ENCODE assay signal across 25 mouse cellular contexts in the genomic region with DNA sequence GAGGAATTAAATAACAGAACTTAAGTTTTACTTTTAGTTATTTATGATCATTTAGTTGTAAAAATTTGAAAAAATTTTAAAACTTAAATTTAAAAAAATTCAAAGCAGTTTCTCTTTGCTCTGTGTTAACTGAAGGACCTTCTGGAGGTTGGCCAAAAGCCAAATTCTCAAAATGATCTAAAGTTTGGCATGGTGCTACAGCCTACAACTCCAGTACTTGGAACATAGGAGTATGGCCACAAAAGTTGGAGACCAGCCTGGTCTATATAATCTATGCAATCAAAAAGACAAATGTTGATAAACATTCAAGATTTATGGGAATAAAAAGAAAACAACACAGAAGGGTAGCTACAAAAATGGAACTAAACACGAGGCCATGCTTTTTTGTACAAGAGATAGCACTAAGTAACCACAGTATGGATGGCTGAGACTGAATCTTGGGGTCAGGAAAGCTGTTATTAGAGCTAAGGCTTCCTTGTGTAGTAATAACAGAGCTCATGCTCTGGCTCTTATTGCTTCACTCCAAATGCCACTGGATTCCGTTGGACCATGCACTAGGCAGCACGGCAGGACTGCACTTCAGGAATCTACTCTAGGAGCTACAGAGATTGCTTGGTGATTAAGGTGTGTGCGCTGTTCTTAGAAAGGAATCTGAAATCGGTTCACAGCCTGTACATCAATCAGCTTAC. TPM values are rescaled to one million over a fixed set of nuclear protein-coding genes. Genes with fewer than 3 reads are reported as not detected.
A peak's percentile ranks its signal among the peaks of the same experiment; 100 is the strongest.
DNase-seq lines count a peak whose midpoint lies in the region; ATAC-seq and TF ChIP-seq lines count a peak whose summit lies in the region.
"Had no signal": no experiment of that assay in that cellular context is flagged by ENCODE, and none has a peak within 500 bp of the region (broad histone marks: within the 10 kb centered on the region; RNA-seq: fewer than 3 reads in every experiment).

No protein-coding gene starts in this region.

- peaks cover 82% of the 10 kb centered on the region for H3K36me3 ChIP-seq in heart, embryonic 10.5 days
- peaks cover 55% of the 10 kb centered on the region for H3K36me3 ChIP-seq in lung, embryonic 15.5 days
- H3K36me3 ChIP-seq in stomach, embryonic 14.5 days (ENCODE audit: control insufficient read depth, insufficient read depth, low read length): peaks cover 56% of the 10 kb centered on the region
- H3K36me3 ChIP-seq in stomach, postnatal 0 days (ENCODE audit: control insufficient read depth, insufficient read depth, low read length): peaks cover 16% of the 10 kb centered on the region
- H3K36me3 ChIP-seq in stomach, embryonic 16.5 days (ENCODE audit: control insufficient read depth, insufficient read depth, low read length): peaks cover 9% of the 10 kb centered on the region

- WGBS in heart, embryonic 10.5 days: 89% methylated on average over 5 of the region's 5 CpGs
- WGBS in lung, embryonic 15.5 days: 67% methylated on average over 5 of the region's 5 CpGs
- 82% methylated on average over 5 of the region's 5 CpGs for WGBS in stomach, embryonic 14.5 days
- 60% methylated on average over 5 of the region's 5 CpGs for WGBS in stomach, postnatal 0 days
- 69% methylated on average over 5 of the region's 5 CpGs for WGBS in stomach, embryonic 16.5 days

- peak; percentile 45 for DNase-seq in heart, adult 11 months
- no peak for DNase-seq in heart, embryonic 10.5 days (ENCODE audit: low spot score)
- DNase-seq in lung, postnatal 25 days (ENCODE audit: low spot score): no peak
- DNase-seq in stomach, postnatal 0 days (ENCODE audit: low spot score): no peak
- DNase-seq in ovary, adult 18-20 months (ENCODE audit: low spot score): no peak
- DNase-seq: adrenal gland, postnatal 10 days; cerebellum, adult 11-12 months; cerebellum, adult 8-10 months; cerebellum, postnatal 10 days; gastrocnemius, postnatal 25 days; heart, adult 2 months had no signal

- no peaks in the 10 kb centered on the region for H3K4me1 ChIP-seq in heart, embryonic 10.5 days
- no peaks in the 10 kb centered on the region for H3K4me1 ChIP-seq in lung, embryonic 15.5 days
- H3K4me1 ChIP-seq in stomach, embryonic 14.5 days (ENCODE audit: control insufficient read depth, insufficient read depth, low read length): no peaks in the 10 kb centered on the region
- no peaks in the 10 kb centered on the region for H3K4me1 ChIP-seq in stomach, postnatal 0 days (replicated peaks; ENCODE audit: control insufficient read depth, insufficient read depth)
- no peaks in the 10 kb centered on the region for H3K4me1 ChIP-seq in stomach, embryonic 16.5 days (ENCODE audit: control insufficient read depth, insufficient read depth, low read length)
- H3K4me1 ChIP-seq: hindbrain, embryonic 12.5 days; hindbrain, embryonic 15.5 days had no signal

- H3K4me2 ChIP-seq in lung, embryonic 15.5 days: no peak overlapping the region
- H3K4me2 ChIP-seq in stomach, embryonic 14.5 days (replicated peaks; ENCODE audit: low read depth, low read length): no peak overlapping the region
- H3K4me2 ChIP-seq in stomach, postnatal 0 days (replicated peaks; ENCODE audit: low read depth): no peak overlapping the region
- H3K4me2 ChIP-seq in stomach, embryonic 16.5 days (ENCODE audit: low read depth, low read length): no peak overlapping the region
- H3K4me2 ChIP-seq: heart, embryonic 11.5 days; hindbrain, embryonic 12.5 days; hindbrain, embryonic 15.5 days had no signal

- H3K9ac ChIP-seq in lung, embryonic 15.5 days: no peak overlapping the region
- H3K9ac ChIP-seq in stomach, embryonic 14.5 days (replicated peaks; ENCODE audit: low read depth, low read length): no peak overlapping the region
- H3K9ac ChIP-seq in stomach, postnatal 0 days (ENCODE audit: low read length): no peak overlapping the region
- no peak overlapping the region for H3K9ac ChIP-seq in stomach, embryonic 16.5 days (ENCODE audit: low read length)
- H3K9ac ChIP-seq: hindbrain, embryonic 12.5 days; hindbrain, embryonic 15.5 days had no signal

- no peak overlapping the region for H3K4me3 ChIP-seq in heart, embryonic 10.5 days
- H3K4me3 ChIP-seq in lung, embryonic 15.5 days: no peak overlapping the region
- no peak overlapping the region for H3K4me3 ChIP-seq in stomach, embryonic 14.5 days (ENCODE audit: low read depth, low read length)
- H3K4me3 ChIP-seq in stomach, postnatal 0 days (ENCODE audit: low read depth, low read length): no peak overlapping the region
- H3K4me3 ChIP-seq in stomach, embryonic 16.5 days (replicated peaks; ENCODE audit: low read length): no peak overlapping the region
- H3K4me3 ChIP-seq: heart, adult 2 months; hindbrain, embryonic 12.5 days; hindbrain, embryonic 15.5 days had no signal

- no peak overlapping the region for H3K27ac ChIP-seq in heart, embryonic 10.5 days
- no peak overlapping the region for H3K27ac ChIP-seq in lung, embryonic 15.5 days
- H3K27ac ChIP-seq in stomach, embryonic 14.5 days (ENCODE audit: low read length): no peak overlapping the region
- H3K27ac ChIP-seq in stomach, postnatal 0 days (replicated peaks): no peak overlapping the region
- no peak overlapping the region for H3K27ac ChIP-seq in stomach, embryonic 16.5 days (ENCODE audit: low read length)
- H3K27ac ChIP-seq: heart, adult 2 months; hindbrain, embryonic 12.5 days; hindbrain, embryonic 15.5 days had no signal

- no peaks in the 10 kb centered on the region for H3K9me3 ChIP-seq in heart, embryonic 10.5 days
- no peaks in the 10 kb centered on the region for H3K9me3 ChIP-seq in lung, embryonic 15.5 days
- no peaks in the 10 kb centered on the region for H3K9me3 ChIP-seq in stomach, embryonic 14.5 days (ENCODE audit: control insufficient read depth, low read depth, low read length)
- H3K9me3 ChIP-seq in stomach, postnatal 0 days (ENCODE audit: control insufficient read depth, low read length): no peaks in the 10 kb centered on the region
- no peaks in the 10 kb centered on the region for H3K9me3 ChIP-seq in stomach, embryonic 16.5 days (replicated peaks; ENCODE audit: control insufficient read depth, low read length)
- H3K9me3 ChIP-seq: hindbrain, embryonic 12.5 days; hindbrain, embryonic 15.5 days had no signal

- no peaks in the 10 kb centered on the region for H3K27me3 ChIP-seq in heart, embryonic 10.5 days (ENCODE audit: insufficient read depth, poor library complexity, severe bottlenecking)
- no peaks in the 10 kb centered on the region for H3K27me3 ChIP-seq in lung, embryonic 15.5 days
- no peaks in the 10 kb centered on the region for H3K27me3 ChIP-seq in stomach, embryonic 14.5 days (ENCODE audit: control insufficient read depth, insufficient read depth, low read length)
- H3K27me3 ChIP-seq in stomach, postnatal 0 days (ENCODE audit: control insufficient read depth, insufficient read depth, low read length): no peaks in the 10 kb centered on the region
- no peaks in the 10 kb centered on the region for H3K27me3 ChIP-seq in stomach, embryonic 16.5 days (ENCODE audit: control insufficient read depth, insufficient read depth, low read length)
- H3K27me3 ChIP-seq: hindbrain, embryonic 12.5 days; hindbrain, embryonic 15.5 days had no signal

- peak; percentile 85; the same call in 1 of the 2 replicates for ATAC-seq in lung, embryonic 15.5 days (ENCODE audit: borderline replicate concordance, extremely low read depth, low FRiP score, low TSS enrichment)
- ATAC-seq in stomach, embryonic 14.5 days (ENCODE audit: insufficient number of reproducible peaks, insufficient read depth, low FRiP score, low read depth): peak; percentile 63; the same call in 1 of the 2 replicates
- no peak for ATAC-seq in stomach, postnatal 0 days (ENCODE audit: low FRiP score, low TSS enrichment)
- ATAC-seq in stomach, embryonic 16.5 days (ENCODE audit: insufficient read depth, low FRiP score): peak; percentile 77; the same call in 1 of the 2 replicates
- ATAC-seq: forebrain, embryonic 14.5 days had no signal

- no peak for TF ChIP-seq EP300 in stomach, postnatal 0 days (optimal IDR thresholded peaks at IDR 0.05)

- no peak for TF ChIP-seq CTCF in stomach, postnatal 0 days (IDR thresholded peaks at IDR 0.05; ENCODE audit: low read depth)

RNA-seq across cellular contexts. Expression of a gene that starts 16.2 kb away (rescaled TPM):
- polyA plus RNA-seq in heart, embryonic 10.5 days (2016; fragmentation: Nextera tagmentation; extraction: Ambion mirVana): 172 and 182 TPM in 2 replicates
- polyA plus RNA-seq in lung, embryonic 15.5 days (2015; fragmentation: Nextera tagmentation; extraction: Ambion mirVana): 118 and 121 TPM in 2 replicates
- polyA plus RNA-seq in stomach, embryonic 14.5 days (2014; fragmentation: Nextera tagmentation; extraction: Ambion mirVana): 119 and 130 TPM in 2 replicates
- 80.9 and 86.0 TPM in 2 replicates for polyA plus RNA-seq in stomach, postnatal 0 days (2015; fragmentation: Nextera tagmentation; extraction: Ambion mirVana)
- 125 and 127 TPM in 2 replicates for polyA plus RNA-seq in stomach, embryonic 16.5 days (2015; fragmentation: Nextera tagmentation; extraction: Ambion mirVana)

RNA-seq across cellular contexts. Expression of a gene that starts 16.9 kb away (rescaled TPM):
- polyA plus RNA-seq in heart, embryonic 10.5 days (2016; fragmentation: Nextera tagmentation; extraction: Ambion mirVana): 30.8 and 39.9 TPM in 2 replicates
- polyA plus RNA-seq in lung, embryonic 15.5 days (2015; fragmentation: Nextera tagmentation; extraction: Ambion mirVana): 37.1 and 38.0 TPM in 2 replicates
- polyA plus RNA-seq in stomach, embryonic 14.5 days (2014; fragmentation: Nextera tagmentation; extraction: Ambion mirVana): 38.3 and 38.6 TPM in 2 replicates
- polyA plus RNA-seq in stomach, postnatal 0 days (2015; fragmentation: Nextera tagmentation; extraction: Ambion mirVana): 18.1 and 18.2 TPM in 2 replicates
- polyA plus RNA-seq in stomach, embryonic 16.5 days (2015; fragmentation: Nextera tagmentation; extraction: Ambion mirVana): 27.2 and 28.3 TPM in 2 replicates

RNA-seq across cellular contexts. Expression of a gene that starts 17.3 kb away (rescaled TPM):
- polyA plus RNA-seq in heart, embryonic 10.5 days (2016; fragmentation: Nextera tagmentation; extraction: Ambion mirVana): not detected in 2 replicates
- not detected in 2 replicates for polyA plus RNA-seq in lung, embryonic 15.5 days (2015; fragmentation: Nextera tagmentation; extraction: Ambion mirVana)
- polyA plus RNA-seq in stomach, embryonic 14.5 days (2014; fragmentation: Nextera tagmentation; extraction: Ambion mirVana): not detected in 2 replicates
- not detected in 2 replicates for polyA plus RNA-seq in stomach, postnatal 0 days (2015; fragmentation: Nextera tagmentation; extraction: Ambion mirVana)
- polyA plus RNA-seq in stomach, embryonic 16.5 days (2015; fragmentation: Nextera tagmentation; extraction: Ambion mirVana): not detected in 2 replicates
- polyA plus RNA-seq: C2C12; embryonic facial prominence, embryonic 11.5 days; embryonic facial prominence, embryonic 14.5 days; forebrain, embryonic 11.5 days; forebrain, embryonic 14.5 days; gonadal fat pad, adult 2 months; heart, adult 2 months; heart, embryonic 11.5 days; heart, embryonic 14.5 days; heart, postnatal 0 days; hindbrain, embryonic 12.5 days; hindbrain, embryonic 15.5 days had no signal

RNA-seq across cellular contexts. Expression of a gene that starts 19.8 kb away (rescaled TPM):
- polyA plus RNA-seq in heart, embryonic 10.5 days (2016; fragmentation: Nextera tagmentation; extraction: Ambion mirVana): 33.3 and 33.4 TPM in 2 replicates
- 24.5 and 24.9 TPM in 2 replicates for polyA plus RNA-seq in lung, embryonic 15.5 days (2015; fragmentation: Nextera tagmentation; extraction: Ambion mirVana)
- 35.9 and 36.5 TPM in 2 replicates for polyA plus RNA-seq in stomach, embryonic 14.5 days (2014; fragmentation: Nextera tagmentation; extraction: Ambion mirVana)
- 24.1 and 29.7 TPM in 2 replicates for polyA plus RNA-seq in stomach, postnatal 0 days (2015; fragmentation: Nextera tagmentation; extraction: Ambion mirVana)
- polyA plus RNA-seq in stomach, embryonic 16.5 days (2015; fragmentation: Nextera tagmentation; extraction: Ambion mirVana): 36.9 and 40.0 TPM in 2 replicates

RNA-seq across cellular contexts. Expression of a gene that starts 24.6 kb away (rescaled TPM):
- polyA plus RNA-seq in heart, embryonic 10.5 days (2016; fragmentation: Nextera tagmentation; extraction: Ambion mirVana): 347 and 370 TPM in 2 replicates
- 356 and 375 TPM in 2 replicates for polyA plus RNA-seq in lung, embryonic 15.5 days (2015; fragmentation: Nextera tagmentation; extraction: Ambion mirVana)
- 262 and 316 TPM in 2 replicates for polyA plus RNA-seq in stomach, embryonic 14.5 days (2014; fragmentation: Nextera tagmentation; extraction: Ambion mirVana)
- 111 and 123 TPM in 2 replicates for polyA plus RNA-seq in stomach, postnatal 0 days (2015; fragmentation: Nextera tagmentation; extraction: Ambion mirVana)
- polyA plus RNA-seq in stomach, embryonic 16.5 days (2015; fragmentation: Nextera tagmentation; extraction: Ambion mirVana): 184 and 203 TPM in 2 replicates
